Mouse (Mus musculus): Measurements from ENCODE around the gene Lpcat4.

DNA sequence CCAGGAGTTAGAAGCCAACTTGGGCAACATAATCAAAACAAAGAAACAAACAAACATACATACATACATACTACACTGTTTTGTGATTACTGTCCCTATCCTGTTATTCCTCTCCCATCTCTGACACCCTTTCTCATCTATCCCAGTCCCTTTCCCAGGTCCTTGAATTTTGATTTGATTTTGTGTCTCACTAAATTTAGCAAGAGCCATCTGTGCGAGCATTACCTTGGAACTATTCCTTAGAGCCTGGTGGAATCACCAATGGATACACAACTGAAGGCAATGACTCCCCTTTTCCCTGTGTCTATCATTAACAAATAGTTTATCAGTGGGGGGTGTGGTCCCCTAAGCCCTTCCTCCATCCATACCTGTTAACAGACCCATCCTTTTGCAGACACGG, 53.6 kb downstream of the Lpcat4 start:
- TF ChIP-seq GATA1 (IDR thresholded peaks at IDR 0.05; ENCODE audit: borderline replicate concordance, low read length) (no peak), FLI1 (IDR thresholded peaks at IDR 0.05; ENCODE audit: low read length) (no peak)
